Comparison of ENCODE assay signal across 8 mouse cellular contexts in genomic region chr19:22303952-22304655, GRCm38 (mm10).
DNase-seq lines count a peak whose midpoint lies in the region; ATAC-seq lines count a peak whose summit lies in the region.

No protein-coding gene starts in this region.

- H3K27me3 ChIP-seq in forebrain, embryonic 13.5 days = no peaks in the 10 kb centered on the region
- H3K27me3 ChIP-seq in heart, embryonic 16.5 days (ENCODE audit: control insufficient read depth, insufficient read depth, low read length) = no peaks in the 10 kb centered on the region
- H3K27me3 ChIP-seq in liver, embryonic 11.5 days (replicated peaks; ENCODE audit: control insufficient read depth, insufficient read depth, low read length) = no peaks in the 10 kb centered on the region
- H3K27me3 ChIP-seq in stomach, embryonic 15.5 days (replicated peaks) = no peaks in the 10 kb centered on the region

- H3K36me3 ChIP-seq in forebrain, embryonic 13.5 days (ENCODE audit: poor library complexity, severe bottlenecking) = no peaks in the 10 kb centered on the region
- no peaks in the 10 kb centered on the region for H3K36me3 ChIP-seq in heart, embryonic 16.5 days (ENCODE audit: control insufficient read depth, insufficient read depth)
- H3K36me3 ChIP-seq in liver, embryonic 11.5 days (ENCODE audit: control insufficient read depth, insufficient read depth, low read length) = no peaks in the 10 kb centered on the region
- no peaks in the 10 kb centered on the region for H3K36me3 ChIP-seq in stomach, embryonic 15.5 days

- peak; percentile 91 for ATAC-seq in forebrain, embryonic 13.5 days
- ATAC-seq in heart, embryonic 16.5 days (replicated peaks; ENCODE audit: extremely low read depth, insufficient read depth, low FRiP score) = 0 out of 2 replicates have a peak, but pooled peaks have one; percentile 41
- no peak for ATAC-seq in liver, embryonic 11.5 days (replicated peaks; ENCODE audit: low FRiP score)
- no peak; the same call in 1 of the 2 replicates for ATAC-seq in stomach, embryonic 15.5 days (ENCODE audit: insufficient read depth, low FRiP score, low read depth)

- H3K27ac ChIP-seq in forebrain, embryonic 13.5 days = no peak overlapping the region
- H3K27ac ChIP-seq in heart, embryonic 16.5 days (ENCODE audit: low read length) = peak overlapping the region; percentile 23; the same call in 1 of the 2 replicates
- no peak overlapping the region for H3K27ac ChIP-seq in liver, embryonic 11.5 days (ENCODE audit: low read depth, low read length)
- no peak overlapping the region for H3K27ac ChIP-seq in stomach, embryonic 15.5 days

- 3% methylated on average over 16 of the region's 18 CpGs for WGBS in forebrain, embryonic 13.5 days
- WGBS in heart, embryonic 16.5 days = 5% methylated on average over 16 of the region's 18 CpGs
- 7% methylated on average over 16 of the region's 18 CpGs for WGBS in liver, embryonic 11.5 days
- WGBS in stomach, embryonic 15.5 days = 5% methylated on average over 16 of the region's 18 CpGs

- H3K9me3 ChIP-seq in forebrain, embryonic 13.5 days (replicated peaks) = no peaks in the 10 kb centered on the region
- no peaks in the 10 kb centered on the region for H3K9me3 ChIP-seq in heart, embryonic 16.5 days (replicated peaks; ENCODE audit: control insufficient read depth, low read length)
- no peaks in the 10 kb centered on the region for H3K9me3 ChIP-seq in liver, embryonic 11.5 days (ENCODE audit: control insufficient read depth, low read length)
- no peaks in the 10 kb centered on the region for H3K9me3 ChIP-seq in stomach, embryonic 15.5 days

- peak overlapping the region; percentile 59 for H3K4me2 ChIP-seq in forebrain, embryonic 13.5 days
- peak overlapping the region; percentile 71 for H3K4me2 ChIP-seq in heart, embryonic 16.5 days (ENCODE audit: low read depth, low read length)
- peak overlapping the region; percentile 53 for H3K4me2 ChIP-seq in liver, embryonic 11.5 days
- peak overlapping the region; percentile 46 for H3K4me2 ChIP-seq in stomach, embryonic 15.5 days

- peak; percentile 77 to 82 for DNase-seq in B cell, adult 2 months
- peak; percentile 71 for DNase-seq in c-Kit-positive CD71-negative TER-119-negative erythroid progenitor cells, embryonic 14.5 days (ENCODE audit: low read depth)
- peak; percentile 84 for DNase-seq in kidney, postnatal 14 days
- DNase-seq in liver, embryonic 11.5 days (ENCODE audit: low spot score) = peak; percentile 38
- DNase-seq in natural killer cell, adult 2 months (ENCODE audit: low spot score in 2 of 2) = peak; percentile 41 to 60

- peak overlapping the region; percentile 29 for H3K4me3 ChIP-seq in forebrain, embryonic 13.5 days
- peak overlapping the region; percentile 47 for H3K4me3 ChIP-seq in heart, embryonic 16.5 days (ENCODE audit: low read length)
- no peak overlapping the region for H3K4me3 ChIP-seq in liver, embryonic 11.5 days (ENCODE audit: low read depth, low read length)
- peak overlapping the region; percentile 24 for H3K4me3 ChIP-seq in stomach, embryonic 15.5 days (replicated peaks)

- peak overlapping the region; percentile 30; the same call in 1 of the 2 replicates for H3K9ac ChIP-seq in forebrain, embryonic 13.5 days
- peak overlapping the region; percentile 62 for H3K9ac ChIP-seq in heart, embryonic 16.5 days (ENCODE audit: low read length)
- no peak overlapping the region for H3K9ac ChIP-seq in liver, embryonic 11.5 days (ENCODE audit: low read depth, low read length)
- H3K9ac ChIP-seq in stomach, embryonic 15.5 days = no peak overlapping the region

- peaks cover 13% of the 10 kb centered on the region for H3K4me1 ChIP-seq in forebrain, embryonic 13.5 days
- peaks cover 2% of the 10 kb centered on the region for H3K4me1 ChIP-seq in heart, embryonic 16.5 days (ENCODE audit: control insufficient read depth, insufficient read depth, low read length)
- H3K4me1 ChIP-seq in liver, embryonic 11.5 days (replicated peaks; ENCODE audit: control insufficient read depth, insufficient read depth, low read length) = no peaks in the 10 kb centered on the region
- no peaks in the 10 kb centered on the region for H3K4me1 ChIP-seq in stomach, embryonic 15.5 days

Comparison
In these comparisons a context has a peak if more than half of its experiments do, and no peak if none do; other contexts are left out.
1. ATAC-seq: peak in forebrain, embryonic 13.5 days (single experiment) and heart, embryonic 16.5 days (single experiment); none in liver, embryonic 11.5 days (single experiment) and stomach, embryonic 15.5 days (single experiment).
2. H3K9ac ChIP-seq: peak in forebrain, embryonic 13.5 days (single experiment) and heart, embryonic 16.5 days (single experiment); none in liver, embryonic 11.5 days (single experiment) and stomach, embryonic 15.5 days (single experiment).
3. Peak in every context shown above with its lines, with median percentiles within 50 percentile points of each other: DNase-seq and H3K4me2 ChIP-seq.